In genomic region chr9:16221885-16222284, GRCm38 (mm10) we compare ENCODE assay signal across 10 mouse cellular contexts.
DNase-seq lines count a peak whose midpoint lies in the region; ATAC-seq and TF ChIP-seq lines count a peak whose summit lies in the region.
"Had no signal": no experiment of that assay in that cellular context is flagged by ENCODE, and none has a peak within 500 bp of the region (broad histone marks: within the 10 kb centered on the region; RNA-seq: fewer than 3 reads in every experiment).

No protein-coding gene starts in this region.

- no peak overlapping the region for H3K4me3 ChIP-seq in left cerebral cortex, adult 2 months
- no peak overlapping the region for H3K4me3 ChIP-seq in stomach, postnatal 0 days (ENCODE audit: low read depth, low read length)
- H3K4me3 ChIP-seq: embryonic facial prominence, embryonic 15.5 days; midbrain, embryonic 12.5 days had no signal

- peak; percentile 22 to 50 for DNase-seq in left cerebral cortex, postnatal 14 days (ENCODE audit: low spot score in 2 of 2)
- DNase-seq in left cerebral cortex, adult 2 months (ENCODE audit: extremely low spot score in 1 of 2, low spot score in 2 of 2) = no peak
- DNase-seq in adrenal gland, postnatal 25 days = peak; percentile 40
- peak; percentile 70 for DNase-seq in cerebellum, adult 9-10 months
- DNase-seq in kidney, adult 9 months = peak; percentile 47
- no peak for DNase-seq in stomach, postnatal 0 days (ENCODE audit: low spot score)
- DNase-seq in thymus, postnatal 36 days = no peak
- no peak for DNase-seq in thymus, postnatal 25 days

- no peak for ATAC-seq in stomach, postnatal 0 days (ENCODE audit: low FRiP score, low TSS enrichment)

- 70% methylated on average over 5 of the region's 5 CpGs for WGBS in stomach, postnatal 0 days

- no peak; the same call in 1 of the 2 replicates for TF ChIP-seq CTCF in left cerebral cortex, adult 2 months (IDR thresholded peaks at IDR 0.05)
- TF ChIP-seq CTCF in stomach, postnatal 0 days (IDR thresholded peaks at IDR 0.05; ENCODE audit: low read depth) = no peak

- no peaks in the 10 kb centered on the region for H3K4me1 ChIP-seq in stomach, postnatal 0 days (replicated peaks; ENCODE audit: control insufficient read depth, insufficient read depth)
- H3K4me1 ChIP-seq: embryonic facial prominence, embryonic 15.5 days had no signal

- intact Hi-C loops in left cerebral cortex, postnatal 14 days (cut with DNase I) = no loop called here
- intact Hi-C loops in left cerebral cortex, adult 2 months (cut with DNase I) = no loop called here

- no peak overlapping the region for H3K27ac ChIP-seq in left cerebral cortex, adult 2 months
- H3K27ac ChIP-seq in stomach, postnatal 0 days (replicated peaks) = no peak overlapping the region
- H3K27ac ChIP-seq: embryonic facial prominence, embryonic 15.5 days; midbrain, embryonic 12.5 days had no signal

- no peaks in the 10 kb centered on the region for H3K36me3 ChIP-seq in stomach, postnatal 0 days (ENCODE audit: control insufficient read depth, insufficient read depth, low read length)
- H3K36me3 ChIP-seq: embryonic facial prominence, embryonic 15.5 days; midbrain, embryonic 12.5 days had no signal

- no peak overlapping the region for H3K4me2 ChIP-seq in stomach, postnatal 0 days (replicated peaks; ENCODE audit: low read depth)
- H3K4me2 ChIP-seq: embryonic facial prominence, embryonic 15.5 days; midbrain, embryonic 12.5 days had no signal

- H3K27me3 ChIP-seq in stomach, postnatal 0 days (ENCODE audit: control insufficient read depth, insufficient read depth, low read length) = no peaks in the 10 kb centered on the region
- H3K27me3 ChIP-seq: embryonic facial prominence, embryonic 15.5 days; midbrain, embryonic 12.5 days had no signal

- no peaks in the 10 kb centered on the region for H3K9me3 ChIP-seq in stomach, postnatal 0 days (ENCODE audit: control insufficient read depth, low read length)
- H3K9me3 ChIP-seq: embryonic facial prominence, embryonic 15.5 days; midbrain, embryonic 12.5 days had no signal

- TF ChIP-seq EP300 in stomach, postnatal 0 days (optimal IDR thresholded peaks at IDR 0.05) = no peak

- no peak overlapping the region for H3K9ac ChIP-seq in stomach, postnatal 0 days (ENCODE audit: low read length)
- H3K9ac ChIP-seq: embryonic facial prominence, embryonic 15.5 days; midbrain, embryonic 12.5 days had no signal

Comparison
In these comparisons a context has a peak if more than half of its experiments do, and no peak if none do; other contexts are left out.
1. DNase-seq: peak in left cerebral cortex, postnatal 14 days (2 of 2), adrenal gland, postnatal 25 days (single experiment), cerebellum, adult 9-10 months (single experiment) and kidney, adult 9 months (single experiment); none in left cerebral cortex, adult 2 months (0 of 2), stomach, postnatal 0 days (single experiment), thymus, postnatal 36 days (0 of 2) and thymus, postnatal 25 days (single experiment).